Mouse (Mus musculus): Measurements from ENCODE around the gene Ilf3. TPM values are rescaled to one million over a fixed set of nuclear protein-coding genes. Genes with fewer than 3 reads are reported as not detected.
A peak's percentile ranks its signal among the peaks of the same experiment; 100 is the strongest.

The Ilf3 gene
- total RNA-seq, 2 experiments from 2014 or later: 80.8 to 107 TPM

- no peak for DNase-seq
Observed at GRCm38 (mm10) chr9:21403745-21404144, 36.1 kb downstream of the Ilf3 start.

GRCm38 (mm10) chr9:21405525-21405924 is 37.9 kb downstream of the Ilf3 start:
- no peak for DNase-seq

GRCm38 (mm10) chr9:21407951-21408350 is 40.3 kb downstream of the Ilf3 start:
- DNase-seq: no peak

GRCm38 (mm10) chr9:21408624-21409023 is 41.0 kb downstream of the Ilf3 start:
- no peak for DNase-seq

- DNase-seq: peak; percentile 81 to 88
Observed at GRCm38 (mm10) chr9:21409592-21410317, 42.1 kb downstream of the Ilf3 start.

GRCm38 (mm10) chr9:21411669-21412550 is 44.2 kb downstream of the Ilf3 start, which contains the start of gene Qtrt1:
Gene Qtrt1, plus strand, starts transcription at chr9:21411837.
- DNase-seq: peak; percentile 84 to 85

- DNase-seq: no peak
Observed at GRCm38 (mm10) chr9:21417866-21418265, 50.2 kb downstream of the Ilf3 start.

- DNase-seq: no peak
Observed at GRCm38 (mm10) chr9:21419646-21420045, 52.0 kb downstream of the Ilf3 start.

- peak; percentile 99 to 100 for DNase-seq
Observed at GRCm38 (mm10) chr9:21424631-21425555, 57.2 kb downstream of the Ilf3 start, which contains the start of gene Dnm2. Gene Dnm2, plus strand, starts transcription at chr9:21424908.

- no peak for DNase-seq
Observed at GRCm38 (mm10) chr9:21425556-21425945, 57.9 kb downstream of the Ilf3 start.

GRCm38 (mm10) chr9:21426013-21426412 is 58.3 kb downstream of the Ilf3 start:
- DNase-seq: no peak

- no peak for DNase-seq
Observed at GRCm38 (mm10) chr9:21426525-21426924, 58.9 kb downstream of the Ilf3 start.

GRCm38 (mm10) chr9:21427773-21428172 is 60.1 kb downstream of the Ilf3 start:
- DNase-seq: no peak

- no peak for DNase-seq
Observed at GRCm38 (mm10) chr9:21428178-21428577, 60.5 kb downstream of the Ilf3 start.

- no peak for DNase-seq
Observed at GRCm38 (mm10) chr9:21430724-21431123, 63.1 kb downstream of the Ilf3 start.

- DNase-seq: no peak
Observed at GRCm38 (mm10) chr9:21432066-21432465, 64.4 kb downstream of the Ilf3 start.

- no peak for DNase-seq
Observed at GRCm38 (mm10) chr9:21433766-21434165, 66.1 kb downstream of the Ilf3 start.

- DNase-seq: no peak
Observed at GRCm38 (mm10) chr9:21434410-21434809, 66.7 kb downstream of the Ilf3 start.

- DNase-seq: no peak
Observed at GRCm38 (mm10) chr9:21435777-21436635, 68.3 kb downstream of the Ilf3 start.

- DNase-seq: no peak
Observed at GRCm38 (mm10) chr9:21437577-21437976, 69.9 kb downstream of the Ilf3 start.

GRCm38 (mm10) chr9:21438219-21438618 is 70.5 kb downstream of the Ilf3 start:
- no peak for DNase-seq

Measured in layer of hippocampus, postnatal 36 days (tissue).